Mouse (Mus musculus): Measurements from ENCODE around the gene Ufsp2. TPM values are rescaled to one million over a fixed set of nuclear protein-coding genes. Genes with fewer than 3 reads are reported as not detected.

Gene Ufsp2
- polyA plus RNA-seq (2012; rRNA removed; ENCODE audit: low replicate concordance) = 3.1 and 4.7 TPM in 2 replicates

DNA sequence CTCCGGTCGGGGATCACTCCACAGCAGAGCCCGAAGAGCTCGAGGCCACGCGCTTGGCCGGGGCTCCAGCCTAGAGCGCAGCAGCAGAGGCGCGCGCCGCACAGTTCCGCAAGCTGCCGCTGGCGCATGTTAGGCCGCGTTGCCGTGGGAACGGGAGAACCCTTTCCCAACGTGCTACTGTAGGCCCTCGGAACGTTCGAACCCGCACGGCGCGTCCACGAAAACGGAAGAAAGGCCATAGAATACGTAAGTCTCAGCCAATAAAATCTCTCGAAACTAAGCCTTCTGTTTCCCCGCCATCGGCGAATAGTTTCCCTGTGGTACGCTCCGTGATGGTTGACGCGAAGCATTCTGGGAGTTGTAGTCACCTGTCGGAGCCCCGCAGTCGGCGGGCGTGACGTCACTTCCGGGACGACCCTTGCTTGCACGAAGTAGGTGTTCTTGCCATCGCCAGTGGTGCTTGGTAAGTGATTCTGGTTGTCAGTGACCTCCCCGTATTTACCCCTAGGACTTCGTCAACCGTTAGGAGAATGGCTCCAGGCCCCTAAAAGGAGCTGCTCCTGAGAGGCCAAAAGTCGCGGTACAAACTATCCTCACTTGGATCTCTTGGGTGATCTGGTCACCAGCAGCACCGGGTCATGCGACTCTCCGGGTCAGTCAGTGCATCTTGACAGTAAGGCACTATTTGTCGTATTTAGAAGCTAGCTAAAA lies at the start of gene Ufsp2, which contains the start of gene 1700029J07Rik:
Ufsp2 (plus strand) TSS at position 403 of the 711 bp plus-strand sequence.
1700029J07Rik (minus strand) TSS at position 127 of the 711 bp plus-strand sequence.

DNA sequence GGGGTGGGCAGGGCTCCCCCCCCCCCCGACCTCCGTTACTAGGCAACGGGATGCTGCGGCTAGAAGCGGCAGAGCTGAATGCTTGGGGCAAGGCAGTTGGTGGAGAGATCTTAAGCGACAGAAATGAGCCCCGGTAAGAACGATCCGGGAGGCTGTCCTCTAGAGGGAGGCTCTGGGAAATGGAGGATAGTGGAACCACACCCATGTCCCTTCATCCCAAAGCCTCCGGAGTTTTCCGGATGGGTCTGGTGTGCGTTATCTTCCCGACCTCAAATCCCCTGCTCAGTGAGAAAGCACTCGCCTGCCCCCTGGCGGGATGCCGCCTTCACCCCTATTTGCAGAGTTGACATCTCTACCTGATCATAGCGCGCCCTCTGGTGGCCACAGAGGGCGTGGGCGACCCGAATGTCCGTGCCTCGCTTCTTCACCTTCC lies 40.7 kb upstream of the Ufsp2 start, which contains the start of gene Ccdc110:
Ccdc110 (plus strand) TSS at position 38 of the 433 bp plus-strand sequence.

DNA sequence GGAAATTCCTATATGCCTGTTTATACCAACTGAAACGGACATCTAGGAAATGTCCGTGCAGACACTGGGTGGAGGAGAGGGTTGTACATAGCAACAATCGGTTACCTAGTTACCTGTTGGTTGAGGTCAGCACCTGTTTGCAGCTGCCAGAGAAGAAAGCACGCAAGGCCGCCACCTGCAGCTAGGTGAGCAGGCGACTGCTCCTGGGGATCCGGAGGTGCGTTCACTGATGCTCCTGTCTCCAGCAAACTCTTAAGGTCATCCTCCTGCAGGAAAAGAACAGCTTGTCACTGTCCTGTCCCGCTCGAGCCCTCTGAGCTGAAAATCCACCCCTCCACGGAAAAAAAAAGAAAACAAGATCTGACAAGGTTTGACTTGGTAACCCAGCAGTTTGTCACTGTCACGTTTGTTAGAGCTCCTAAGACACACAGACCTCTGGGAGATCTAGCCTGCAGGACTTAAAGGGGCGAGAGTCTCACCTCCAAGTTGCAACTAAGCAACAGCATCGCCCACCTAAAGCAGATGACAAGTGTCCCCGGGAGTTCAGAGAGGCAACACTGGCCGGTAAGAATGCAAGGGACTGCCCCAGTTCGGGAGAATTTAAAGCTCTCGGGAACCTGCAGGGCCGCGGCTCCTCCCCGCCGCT lies 23.9 kb downstream of the Ufsp2 start, which contains the start of gene Lrp2bp:
Lrp2bp (plus strand) TSS at position 166 of the 646 bp plus-strand sequence.

DNA sequence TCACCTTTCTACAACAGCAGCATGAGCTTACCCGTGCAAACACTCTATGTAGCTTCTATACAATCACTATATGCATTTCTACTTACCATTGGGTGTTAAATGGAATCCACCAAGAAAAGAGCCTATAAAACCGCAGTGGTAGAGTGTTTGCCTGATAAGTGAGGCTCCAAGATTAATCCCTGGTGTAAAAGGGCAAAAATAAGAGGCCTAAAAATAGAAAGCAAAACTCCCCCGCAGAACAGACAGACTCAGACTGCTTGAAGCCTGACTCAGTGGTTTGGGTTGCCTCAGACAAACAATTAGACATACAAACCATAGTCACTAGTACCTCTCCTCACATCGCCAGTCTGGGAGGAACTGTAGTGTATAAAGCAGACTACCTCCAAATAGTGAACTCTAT lies 30.3 kb downstream of the Ufsp2 start, which contains the start of gene Ankrd37:
Ankrd37 (minus strand) TSS at position 112 of the 400 bp plus-strand sequence.

Other genes starting within 250 kb of the Ufsp2 start
- 41.7 and 65.4 TPM in 2 replicates for gene Pdlim3, start 90.1 kb upstream of the Ufsp2 start, polyA plus RNA-seq (2012; rRNA removed; ENCODE audit: low replicate concordance)
- gene Ccdc110, start 40.9 kb upstream of the Ufsp2 start, polyA plus RNA-seq (2012; rRNA removed; ENCODE audit: low replicate concordance) = 0.05 TPM in 1 of 2 replicates, not detected in the other
- 0.06 TPM in 1 of 2 replicates, not detected in the other for gene 1700029J07Rik, start 276 bp upstream of the Ufsp2 start, polyA plus RNA-seq (2012; rRNA removed; ENCODE audit: low replicate concordance)
- 0.06 TPM in 1 of 2 replicates, not detected in the other for gene Lrp2bp, start 23.8 kb downstream of the Ufsp2 start, polyA plus RNA-seq (2012; rRNA removed; ENCODE audit: low replicate concordance)
- gene Ankrd37, start 30.2 kb downstream of the Ufsp2 start, polyA plus RNA-seq (2012; rRNA removed; ENCODE audit: low replicate concordance) = 6.0 and 7.7 TPM in 2 replicates
- 0.65 and 0.70 TPM in 2 replicates for gene Cfap97, start 176.2 kb downstream of the Ufsp2 start, polyA plus RNA-seq (2012; rRNA removed; ENCODE audit: low replicate concordance)
- gene Snx25, start 176.6 kb downstream of the Ufsp2 start, polyA plus RNA-seq (2012; rRNA removed; ENCODE audit: low replicate concordance) = 4.5 and 8.5 TPM in 2 replicates
- gene Slc25a4, start 235.8 kb downstream of the Ufsp2 start, polyA plus RNA-seq (2012; rRNA removed; ENCODE audit: low replicate concordance) = 71.3 and 78.1 TPM in 2 replicates